Mouse (Mus musculus): Measurements from ENCODE around the gene Trub2. TPM values are rescaled to one million over a fixed set of nuclear protein-coding genes. Genes with fewer than 3 reads are reported as not detected.

Gene Trub2
- total and polyA plus RNA-seq, 2 experiments from 2014 or later: 27.3 to 68.7 TPM

GRCm38 (mm10) chr2:29826318-29826925 lies 38.1 kb upstream of the Trub2 start:
- peak; percentile 35 for ATAC-seq
- Histone ChIP-seq H3K9ac (peak overlapping the region; percentile 66), H3K4me1 (ENCODE audit: insufficient read depth) (0 out of 2 replicates have a peak, but pooled peaks cover 9% of the 10 kb centered on the region), H3K27me3 (ENCODE audit: insufficient read depth, low read length) (no peaks in the 10 kb centered on the region), H3K4me2 (ENCODE audit: low read depth) (peak overlapping the region; percentile 84), H3K9me3 (ENCODE audit: low read length) (no peaks in the 10 kb centered on the region), H3K4me3 (ENCODE audit: low read depth, low read length) (peak overlapping the region; percentile 84), H3K36me3 (ENCODE audit: insufficient read depth) (0 out of 2 replicates have a peak, but pooled peaks cover 5% of the 10 kb centered on the region), H3K27ac (ENCODE audit: low read depth, low read length) (peak overlapping the region; percentile 94)
- 14% methylated on average over 11 of the region's 11 CpGs for WGBS
- peak; percentile 11 for DNase-seq
- TF ChIP-seq CTCF (IDR thresholded peaks at IDR 0.05; ENCODE audit: low read depth): no peak

- Histone ChIP-seq H3K36me3 (ENCODE audit: insufficient read depth) (peaks cover 17% of the 10 kb centered on the region), H3K9ac (peak within 1 kb of the TSS; percentile 77), H3K9me3 (ENCODE audit: low read length) (no peaks in the 10 kb centered on the region), H3K4me1 (ENCODE audit: insufficient read depth) (peaks cover 6% of the 10 kb centered on the region; the same call in 1 of the 2 replicates), H3K4me3 (ENCODE audit: low read depth, low read length) (peak within 1 kb of the TSS; percentile 46), H3K4me2 (ENCODE audit: low read depth) (peak within 1 kb of the TSS; percentile 80), H3K27me3 (ENCODE audit: insufficient read depth, low read length) (no peaks in the 10 kb centered on the region), H3K27ac (ENCODE audit: low read depth, low read length) (peak within 1 kb of the TSS; percentile 92)
- WGBS: 1% methylated on average over 34 of the region's 35 CpGs
- peak; percentile 83 for DNase-seq
- peak; percentile 71 for ATAC-seq
- TF ChIP-seq CTCF (IDR thresholded peaks at IDR 0.05; ENCODE audit: low read depth): peak; percentile 38; the same call in 1 of the 2 replicates
Measured at GRCm38 (mm10) chr2:29820025-29820817, 31.9 kb upstream of the Trub2 start, which contains the start of gene Urm1. Gene Urm1 (plus strand): TSS chr2:29820075.

- no peak overlapping the region; the same call in 1 of the 2 replicates for H3K9ac ChIP-seq
Measured at GRCm38 (mm10) chr2:29819363-29819762, 31.1 kb upstream of the Trub2 start.

GRCm38 (mm10) chr2:29817426-29818232 lies 29.3 kb upstream of the Trub2 start:
- peak; percentile 85 for TF ChIP-seq CTCF (IDR thresholded peaks at IDR 0.05; ENCODE audit: low read depth)
- peak; percentile 85 for ATAC-seq
- DNase-seq: peak; percentile 95
- 35% methylated on average over 8 of the region's 8 CpGs for WGBS
- Histone ChIP-seq H3K27ac (ENCODE audit: low read depth, low read length) (peak overlapping the region; percentile 60), H3K4me3 (ENCODE audit: low read depth, low read length) (no peak overlapping the region), H3K9ac (no peak overlapping the region), H3K36me3 (ENCODE audit: insufficient read depth) (peaks cover 43% of the 10 kb centered on the region), H3K4me1 (ENCODE audit: insufficient read depth) (peaks cover 6% of the 10 kb centered on the region; the same call in 1 of the 2 replicates), H3K4me2 (ENCODE audit: low read depth) (no peak overlapping the region), H3K9me3 (ENCODE audit: low read length) (no peaks in the 10 kb centered on the region), H3K27me3 (ENCODE audit: insufficient read depth, low read length) (no peaks in the 10 kb centered on the region)

More at GRCm38 (mm10) chr2:29819363-29819762, 31.1 kb upstream of the Trub2 start:
- peak overlapping the region; percentile 80; the same call in 1 of the 2 replicates for H3K4me2 ChIP-seq (ENCODE audit: low read depth)
- H3K27me3 ChIP-seq (ENCODE audit: insufficient read depth, low read length): no peaks in the 10 kb centered on the region
- no peaks in the 10 kb centered on the region for H3K9me3 ChIP-seq (ENCODE audit: low read length)
- H3K4me1 ChIP-seq (ENCODE audit: insufficient read depth): peaks cover 6% of the 10 kb centered on the region; the same call in 1 of the 2 replicates
- ATAC-seq: no peak
- DNase-seq: no peak
- peaks cover 25% of the 10 kb centered on the region for H3K36me3 ChIP-seq (ENCODE audit: insufficient read depth)
- no peak for TF ChIP-seq CTCF (IDR thresholded peaks at IDR 0.05; ENCODE audit: low read depth)
- WGBS: 17% methylated on average over 2 of the region's 2 CpGs
- peak overlapping the region; percentile 46; the same call in 1 of the 2 replicates for H3K4me3 ChIP-seq (ENCODE audit: low read depth, low read length)
- H3K27ac ChIP-seq (ENCODE audit: low read depth, low read length): no peak overlapping the region; the same call in 1 of the 2 replicates

GRCm38 (mm10) chr2:29815678-29816371 lies 27.5 kb upstream of the Trub2 start:
- H3K36me3 ChIP-seq (ENCODE audit: insufficient read depth): peaks cover 61% of the 10 kb centered on the region
- ATAC-seq (no peak), DNase-seq (no peak)
- H3K27me3 ChIP-seq (ENCODE audit: insufficient read depth, low read length): no peaks in the 10 kb centered on the region
- no peak overlapping the region for H3K9ac ChIP-seq
- TF ChIP-seq CTCF (IDR thresholded peaks at IDR 0.05; ENCODE audit: low read depth): no peak
- no peaks in the 10 kb centered on the region for H3K9me3 ChIP-seq (ENCODE audit: low read length)
- no peak overlapping the region for H3K4me2 ChIP-seq (ENCODE audit: low read depth)
- no peak overlapping the region for H3K27ac ChIP-seq (ENCODE audit: low read depth, low read length)
- peaks cover 5% of the 10 kb centered on the region; the same call in 1 of the 2 replicates for H3K4me1 ChIP-seq (ENCODE audit: insufficient read depth)
- H3K4me3 ChIP-seq (ENCODE audit: low read depth, low read length): no peak overlapping the region
- WGBS: 80% methylated on average over 11 of the region's 11 CpGs

GRCm38 (mm10) chr2:29803400-29803831 lies 15.1 kb upstream of the Trub2 start:
- peak overlapping the region; percentile 86 for H3K9ac ChIP-seq
- ATAC-seq: no peak
- H3K4me2 ChIP-seq (ENCODE audit: low read depth): peak overlapping the region; percentile 54
- no peaks in the 10 kb centered on the region for H3K9me3 ChIP-seq (ENCODE audit: low read length)
- H3K27me3 ChIP-seq (ENCODE audit: insufficient read depth, low read length): no peaks in the 10 kb centered on the region
- peak overlapping the region; percentile 84 for H3K4me3 ChIP-seq (ENCODE audit: low read depth, low read length)
- peak; percentile 14 for DNase-seq
- peaks cover 41% of the 10 kb centered on the region for H3K36me3 ChIP-seq (ENCODE audit: insufficient read depth)
- 18% methylated on average over 6 of the region's 6 CpGs for WGBS
- peaks cover 9% of the 10 kb centered on the region; the same call in 1 of the 2 replicates for H3K4me1 ChIP-seq (ENCODE audit: insufficient read depth)
- H3K27ac ChIP-seq (ENCODE audit: low read depth, low read length): peak overlapping the region; percentile 95
- TF ChIP-seq CTCF (IDR thresholded peaks at IDR 0.05; ENCODE audit: low read depth): peak; percentile 56

All from forebrain, postnatal 0 days (tissue).